Mouse (Mus musculus) gastrocnemius, postnatal 25 days (tissue): ENCODE data around the gene Gdf11. TPM values are rescaled to one million over a fixed set of nuclear protein-coding genes. Genes with fewer than 3 reads are reported as not detected.

Experiments used
- DNase-seq: peaks from one replicate; pipeline ENCODE4 v3.0.0; 2022
- total RNA-seq, 2 experiments: library from RNA; stranded (reverse); gene quantifications; 1 replicate in 1 of 2; 2 replicates in 1 of 2; pipeline ENCODE4 v1.2.3; 2021

Gene Gdf11
- total RNA-seq, 2 experiments from 2014 or later, result 3.9 to 4.1 TPM

DNA sequence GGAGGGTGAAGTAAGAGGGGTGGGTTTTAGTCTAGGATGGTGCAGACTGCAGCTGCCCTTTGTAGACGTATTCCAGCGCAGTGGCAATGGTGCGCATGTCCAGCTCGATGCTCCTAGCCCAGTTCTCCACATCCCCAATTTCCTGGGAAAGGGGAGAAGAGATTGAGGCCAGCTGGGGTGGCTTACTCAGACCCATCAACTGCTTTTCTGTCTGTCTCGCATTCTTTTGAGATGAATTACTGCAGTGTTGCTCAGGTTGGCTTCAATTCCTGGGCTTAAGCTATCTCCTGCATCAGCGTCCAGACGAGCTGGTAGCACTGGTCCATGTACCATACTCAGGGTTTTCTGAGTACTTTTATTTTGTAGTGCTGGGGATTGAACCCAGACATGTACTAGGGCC is 28.4 kb upstream of the Gdf11 start:
- DNase-seq, result no peak

DNA sequence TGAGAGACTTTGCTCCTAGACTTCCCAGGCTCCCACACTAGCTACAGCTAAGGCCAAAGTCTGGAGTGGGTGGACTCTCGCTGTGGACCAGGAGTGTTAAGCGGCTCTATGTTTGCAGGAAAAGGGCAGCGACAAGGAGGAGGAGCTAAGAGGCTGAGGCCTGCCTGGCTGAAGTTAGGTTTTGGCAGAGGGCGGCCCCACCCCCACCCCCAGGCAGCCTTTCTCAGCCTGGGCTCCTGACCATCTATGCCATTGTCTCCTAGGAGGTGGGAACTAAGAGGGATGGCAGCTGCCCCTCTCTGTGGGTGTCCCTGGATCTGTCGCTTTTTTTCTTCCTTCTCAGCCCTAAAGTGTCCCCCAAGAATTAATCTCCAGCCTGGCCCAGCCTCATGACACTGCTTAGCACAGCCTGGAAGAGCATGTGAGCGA is 27.7 kb upstream of the Gdf11 start:
- DNase-seq, result peak; percentile 60

DNA sequence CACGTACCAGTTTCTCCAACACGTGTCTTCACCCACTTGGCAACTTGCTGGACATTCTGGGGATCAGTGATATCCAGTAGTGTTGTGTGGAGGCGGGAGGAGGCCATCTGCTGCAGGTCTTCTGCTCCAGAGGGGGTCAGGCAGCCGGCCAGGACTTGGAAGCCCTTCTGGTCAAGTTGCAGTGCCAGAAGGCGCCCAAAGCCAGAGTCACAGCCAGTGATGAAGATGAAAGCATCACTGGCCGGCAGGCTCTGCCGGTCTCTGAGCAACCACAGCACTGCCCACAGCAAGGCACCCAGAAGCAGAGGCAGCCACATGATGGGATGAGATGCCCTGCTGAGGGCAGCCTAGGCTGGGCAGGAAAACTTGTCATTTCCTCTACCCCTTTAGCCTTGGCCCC is 26.7 kb upstream of the Gdf11 start:
- DNase-seq, result peak; percentile 80

DNA sequence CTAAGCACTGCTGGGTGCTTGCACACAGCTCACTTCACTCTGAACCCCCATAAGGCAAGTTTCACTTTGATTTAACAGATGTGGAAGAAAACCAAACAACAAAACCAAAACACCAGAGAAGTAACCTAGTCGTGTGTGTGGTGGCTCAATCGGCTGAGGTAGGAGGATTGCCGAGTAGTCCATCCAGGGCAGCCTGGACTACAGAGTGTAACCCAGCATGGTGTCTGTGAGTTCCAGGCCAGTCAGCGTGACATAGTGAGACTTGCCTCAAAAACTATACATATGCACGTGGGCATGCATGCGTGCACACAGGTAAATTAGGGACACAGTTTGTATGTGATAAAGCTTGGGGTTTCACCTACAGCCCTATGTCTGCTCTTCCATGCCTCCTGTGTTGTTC is 25.9 kb upstream of the Gdf11 start:
- no peak for DNase-seq

DNA sequence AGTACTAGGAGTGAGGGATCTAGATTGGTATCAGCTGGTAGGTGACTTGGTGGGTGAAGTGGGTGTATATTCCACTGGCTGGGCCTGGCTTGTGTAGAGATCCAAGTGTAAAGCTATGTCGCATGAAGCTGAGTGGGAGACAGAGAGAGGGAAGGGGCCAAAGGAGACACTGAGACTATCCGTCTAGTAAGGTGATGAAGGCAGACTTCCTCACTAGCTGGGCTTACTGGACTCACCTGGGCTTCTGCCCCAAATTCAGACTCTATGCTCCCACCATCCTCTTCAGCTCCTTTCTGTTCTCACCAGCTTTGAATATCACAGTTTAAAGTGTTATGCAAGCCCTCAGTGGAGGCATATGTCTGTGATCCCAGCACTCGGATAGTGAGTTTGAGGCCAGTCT is 25.1 kb upstream of the Gdf11 start:
- no peak for DNase-seq

DNA sequence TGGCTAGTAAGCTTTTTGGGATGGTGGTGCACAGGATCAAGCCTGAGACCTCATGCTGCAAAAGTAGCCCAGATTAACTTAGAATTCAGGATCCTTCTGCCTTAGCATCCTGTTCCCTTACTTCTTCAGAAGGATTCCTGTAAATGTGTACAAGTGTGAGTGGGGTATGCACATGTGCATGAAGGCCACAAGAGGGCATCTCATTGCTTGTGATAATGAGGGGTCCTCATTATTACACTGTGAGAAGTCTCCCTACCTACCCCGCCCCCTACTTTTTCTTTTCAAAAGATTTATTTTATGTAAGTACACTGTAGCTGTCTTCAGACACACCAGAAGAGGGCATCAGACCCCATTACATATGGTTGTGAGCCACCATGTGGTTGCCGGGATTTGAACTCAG is 24.0 kb upstream of the Gdf11 start:
- no peak for DNase-seq

DNA sequence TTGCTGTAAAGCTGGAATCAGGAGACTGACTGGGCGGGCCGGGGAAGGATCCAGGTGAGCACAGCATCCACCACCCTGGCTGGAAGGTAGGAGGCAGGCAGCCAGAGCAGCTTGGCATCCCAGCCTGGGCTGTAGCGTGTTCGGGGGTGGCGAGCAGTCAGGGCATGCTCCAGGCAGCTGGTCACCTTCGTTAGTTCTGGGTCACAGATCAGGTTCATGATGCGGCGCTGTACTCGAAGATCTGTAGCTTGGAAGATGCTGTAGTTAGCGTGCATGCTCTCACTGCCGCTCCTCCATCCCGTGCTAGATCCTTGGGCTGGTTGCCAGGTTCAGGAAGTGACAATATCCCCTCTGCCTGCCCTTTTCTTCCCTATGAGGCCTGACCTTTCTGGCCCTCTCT is 22.2 kb upstream of the Gdf11 start:
- DNase-seq, result no peak

DNA sequence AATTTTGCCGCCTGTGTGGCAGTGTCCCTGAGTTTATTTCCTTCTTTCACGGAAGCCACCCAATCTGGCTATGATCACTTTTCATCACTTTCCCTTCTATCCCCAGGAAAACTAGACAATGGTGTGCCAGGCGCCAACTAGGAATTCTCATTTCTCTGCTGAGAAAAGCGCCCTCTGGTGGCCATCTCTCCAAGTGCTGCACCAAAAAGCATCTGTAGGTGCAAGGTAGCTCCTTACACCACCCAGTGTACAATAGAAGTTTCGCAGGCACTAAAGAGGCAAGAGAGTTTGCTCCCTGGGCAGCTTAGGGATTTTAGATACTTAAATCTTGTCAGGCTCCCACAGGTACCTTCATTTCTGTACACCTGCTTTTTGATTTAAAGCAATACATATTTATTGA is 21.7 kb upstream of the Gdf11 start:
- DNase-seq, result peak; percentile 62

DNA sequence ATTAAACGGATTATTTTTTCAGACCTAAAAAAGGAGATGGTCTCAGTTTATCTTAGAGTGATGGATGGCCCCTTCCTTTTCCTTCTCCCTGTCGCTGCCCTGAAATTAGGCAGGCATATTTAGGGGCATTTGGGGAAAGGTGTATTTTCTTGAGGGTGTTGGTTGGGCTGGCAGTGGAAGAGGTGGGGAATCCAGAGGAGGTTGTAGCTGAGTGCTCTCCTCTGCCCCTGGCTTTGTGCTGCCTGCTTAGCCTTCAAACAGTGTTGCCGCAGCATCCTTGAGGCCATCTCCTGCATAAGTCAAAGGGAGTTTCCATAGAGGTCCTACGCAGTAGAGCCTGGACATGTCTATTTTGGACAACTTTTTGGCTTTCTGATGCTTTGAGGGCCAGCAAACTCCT is 21.3 kb upstream of the Gdf11 start:
- no peak for DNase-seq

DNA sequence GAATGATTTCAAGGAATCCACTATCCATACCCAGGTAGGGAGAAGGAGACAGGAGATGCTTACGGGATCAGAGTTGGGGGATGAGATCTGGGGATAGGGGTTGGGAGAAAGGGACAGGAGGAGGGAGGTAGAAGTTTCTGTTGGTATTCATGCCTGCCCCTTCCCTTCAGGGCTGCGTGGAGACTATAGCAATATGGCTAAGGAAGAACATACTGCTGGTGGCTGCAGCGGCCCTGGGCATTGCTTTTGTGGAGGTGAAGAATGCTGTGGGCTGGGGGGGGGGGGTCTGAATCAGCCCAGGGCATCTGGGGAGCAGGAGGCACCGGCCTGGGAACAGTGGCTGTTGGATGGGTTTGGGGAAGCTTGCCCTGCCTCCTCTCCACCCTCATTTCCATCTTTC is 20.8 kb upstream of the Gdf11 start:
- DNase-seq, result no peak

DNA sequence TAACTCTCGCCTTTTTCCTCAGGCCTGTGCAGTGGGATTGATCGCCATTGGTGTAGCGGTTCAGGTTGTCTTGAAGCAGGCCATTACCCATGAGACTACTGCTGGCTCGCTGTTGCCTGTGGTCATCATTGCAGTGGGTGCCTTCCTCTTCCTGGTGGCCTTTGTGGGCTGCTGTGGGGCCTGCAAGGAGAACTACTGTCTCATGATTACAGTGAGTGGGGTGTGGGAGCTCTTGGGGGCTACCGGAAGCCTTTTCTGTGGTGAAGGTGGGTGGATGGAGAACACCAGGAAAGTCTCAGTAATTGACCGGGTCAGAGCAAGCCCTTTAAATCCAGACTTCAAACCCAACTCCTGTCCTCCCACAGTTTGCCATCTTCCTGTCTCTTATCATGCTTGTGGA is 19.9 kb upstream of the Gdf11 start:
- DNase-seq, result no peak

DNA sequence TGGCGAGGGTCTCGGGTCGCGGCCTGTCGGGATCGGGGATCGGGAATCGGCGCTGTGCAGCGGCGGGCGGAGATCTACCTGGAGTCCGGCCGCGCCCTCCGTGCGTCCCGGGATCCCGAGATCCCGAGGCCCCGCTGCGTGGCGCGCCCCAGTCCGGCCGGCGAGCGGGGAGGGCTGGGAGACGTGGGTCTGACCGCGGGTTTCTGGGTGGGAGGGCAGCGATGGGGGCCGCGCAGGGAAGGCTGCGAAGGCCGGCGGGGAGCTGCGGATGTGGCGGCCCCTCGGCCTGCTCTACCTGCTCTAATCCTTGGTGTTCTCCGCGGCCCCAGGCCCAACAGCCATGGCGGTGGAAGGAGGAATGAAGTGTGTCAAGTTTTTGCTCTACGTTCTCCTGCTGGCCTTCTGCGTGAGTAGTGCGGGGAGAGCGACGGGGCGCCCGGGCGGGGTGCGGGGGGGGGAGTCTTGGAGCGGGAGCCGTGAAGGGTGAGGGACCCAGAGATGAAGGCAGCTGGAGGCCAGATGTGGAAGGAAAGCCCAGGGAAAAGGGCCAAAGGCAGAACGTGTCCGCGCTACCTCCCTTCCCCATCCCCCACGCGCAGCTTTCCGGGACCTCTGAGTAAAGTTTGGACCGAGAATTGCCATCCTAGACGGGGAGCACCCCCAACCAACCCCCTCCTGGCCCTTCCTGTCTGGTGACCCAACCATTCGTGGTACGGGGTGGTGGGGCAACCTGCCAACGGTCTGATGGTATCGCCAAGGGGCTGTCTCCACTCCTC is 18.7 kb upstream of the Gdf11 start:
- peak; percentile 52 for DNase-seq

DNA sequence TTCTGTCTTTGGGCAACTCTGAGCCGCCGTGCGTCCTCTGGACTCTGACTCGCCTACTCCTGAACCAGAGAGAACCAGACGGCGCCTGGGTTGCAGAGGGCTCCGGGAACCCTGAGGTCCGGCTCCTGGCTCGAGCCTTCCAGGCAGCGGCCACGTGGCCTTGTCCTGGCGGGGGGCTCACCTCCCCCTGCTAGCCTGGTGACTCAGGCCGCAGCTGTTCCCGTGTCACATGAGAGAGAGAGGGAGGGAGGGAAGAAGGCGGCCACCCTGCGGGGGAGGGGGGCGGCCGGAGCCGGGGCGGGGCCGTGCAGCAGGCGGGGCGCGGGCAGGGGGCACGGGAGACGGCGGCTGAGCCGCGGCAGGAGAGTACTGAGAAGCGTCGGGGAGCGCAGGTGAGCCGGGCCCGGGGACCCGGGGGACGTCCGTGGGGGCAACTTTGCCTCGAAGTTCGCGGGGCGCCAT is 18.1 kb upstream of the Gdf11 start:
- peak; percentile 93 for DNase-seq

DNA sequence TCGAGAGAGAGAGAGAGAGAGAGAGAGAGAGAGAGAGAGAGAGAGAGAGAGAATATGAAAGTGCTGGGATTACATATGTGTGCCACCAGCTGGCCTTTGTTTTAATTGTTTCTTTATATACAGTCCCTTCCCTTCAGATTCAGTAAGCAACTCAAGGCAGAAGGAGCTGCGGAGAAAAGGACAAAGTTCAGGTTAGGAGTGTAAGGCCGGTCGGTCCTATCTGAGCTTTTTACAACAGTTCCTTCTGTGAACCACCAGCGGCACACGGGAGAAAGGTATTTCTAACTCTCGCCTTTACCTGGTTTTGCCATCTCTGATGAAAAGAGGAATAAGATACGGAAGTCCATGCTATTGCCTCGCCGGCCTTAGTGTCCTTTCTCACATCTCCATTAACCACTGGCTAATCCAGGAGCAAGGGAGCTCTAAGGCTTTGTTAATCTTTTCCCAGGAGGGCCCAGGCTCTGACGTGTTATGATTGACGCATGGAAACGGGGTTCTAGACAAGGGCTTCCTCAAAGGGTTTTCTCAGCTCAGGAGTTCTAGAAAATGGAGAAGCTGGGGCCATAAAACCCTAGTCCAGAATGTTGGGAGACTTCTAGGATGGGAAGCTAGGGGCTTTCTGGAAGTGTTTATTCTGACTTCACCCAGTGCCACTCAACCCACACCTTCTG is 17.4 kb upstream of the Gdf11 start:
- no peak for DNase-seq

DNA sequence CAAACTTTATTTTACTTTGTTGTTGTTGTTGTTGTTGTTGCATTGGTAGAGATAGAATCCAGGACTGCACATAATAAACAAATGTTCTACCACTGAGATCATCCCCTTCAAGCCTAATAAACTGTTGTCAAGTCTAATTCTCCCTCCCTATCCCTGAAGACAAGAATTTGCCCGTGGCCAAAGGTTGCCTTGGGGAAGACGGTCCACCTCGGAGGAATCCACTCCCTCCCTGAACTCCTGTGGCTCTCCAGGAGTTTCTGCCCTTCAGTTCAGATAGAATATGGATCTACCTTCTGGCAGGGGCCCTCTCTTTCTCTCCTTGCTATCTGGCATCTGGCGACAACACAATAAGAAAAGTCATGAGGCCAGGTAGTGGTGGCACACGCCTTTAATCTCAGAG is 13.3 kb upstream of the Gdf11 start:
- no peak for DNase-seq

DNA sequence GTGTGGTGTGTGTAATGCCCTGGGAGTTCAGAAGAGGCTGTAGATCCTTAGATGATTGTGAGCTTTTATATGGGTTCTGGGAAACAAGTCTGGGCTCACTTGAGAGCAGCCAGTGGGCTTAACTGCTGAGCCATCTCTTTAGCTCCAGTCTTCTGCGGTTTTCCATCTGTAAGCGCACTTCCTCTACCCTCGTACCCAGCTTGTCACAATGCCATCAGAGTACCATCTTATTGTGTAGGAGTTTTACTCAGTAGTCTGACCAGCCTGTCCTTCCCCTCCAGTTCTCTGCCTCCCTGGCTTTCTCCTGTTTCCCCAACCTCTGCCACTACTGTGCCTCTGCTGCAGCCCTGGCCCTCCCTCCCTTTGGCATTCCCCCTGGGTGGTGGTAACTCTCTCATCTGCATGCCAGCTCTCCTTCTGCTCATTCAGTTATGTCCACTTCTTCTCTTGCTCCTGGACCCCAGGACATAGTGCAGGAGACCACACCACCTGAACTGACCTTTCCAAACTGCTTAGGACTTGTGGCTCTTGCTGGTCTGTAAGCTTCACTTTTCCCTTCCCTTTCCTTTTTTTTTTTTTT is 11.0 kb upstream of the Gdf11 start:
- DNase-seq, result no peak

DNA sequence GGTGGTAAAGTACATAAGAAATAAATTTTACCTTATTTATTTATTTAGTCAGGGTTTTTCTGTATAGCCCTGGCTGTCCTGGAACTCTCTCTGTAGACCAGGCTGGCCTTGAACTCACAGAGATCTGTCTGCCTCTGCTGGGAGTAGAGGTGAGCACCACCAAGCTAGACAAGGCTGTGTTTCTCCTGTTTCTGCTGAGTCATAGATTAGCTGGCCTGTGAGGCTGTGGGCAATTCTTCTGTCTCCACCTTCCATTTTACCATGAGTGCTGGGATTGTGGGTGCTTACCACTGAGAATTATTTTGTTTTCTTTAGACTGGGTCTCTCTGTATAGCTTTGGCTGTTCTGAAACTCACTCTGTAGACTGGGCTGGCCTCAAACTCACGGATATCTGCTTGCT is 9.9 kb upstream of the Gdf11 start:
- DNase-seq, result no peak

DNA sequence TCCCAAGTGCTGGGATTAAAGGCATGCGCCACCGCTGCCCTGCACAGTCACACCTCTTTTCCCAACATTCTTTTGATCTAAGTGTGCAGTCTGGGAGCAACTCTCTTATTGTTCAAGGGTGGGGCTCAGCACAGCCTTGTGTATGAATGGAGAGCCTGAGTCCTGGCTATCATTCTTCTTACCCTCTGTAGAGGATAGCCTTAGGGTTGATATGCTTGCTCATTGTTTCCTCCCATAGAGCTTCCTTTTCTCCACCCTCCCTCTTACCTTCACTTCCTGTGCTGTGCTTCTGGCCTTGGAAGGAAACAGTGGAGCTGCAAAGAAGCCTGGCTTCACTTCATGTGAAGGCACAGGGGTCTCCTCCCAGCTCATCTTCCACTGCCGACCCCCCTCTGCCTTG is 9.2 kb upstream of the Gdf11 start, which contains the start of gene Cd63:
Cd63 (plus strand) TSS at position 292 of the 400 bp plus-strand sequence.
- no peak for DNase-seq

DNA sequence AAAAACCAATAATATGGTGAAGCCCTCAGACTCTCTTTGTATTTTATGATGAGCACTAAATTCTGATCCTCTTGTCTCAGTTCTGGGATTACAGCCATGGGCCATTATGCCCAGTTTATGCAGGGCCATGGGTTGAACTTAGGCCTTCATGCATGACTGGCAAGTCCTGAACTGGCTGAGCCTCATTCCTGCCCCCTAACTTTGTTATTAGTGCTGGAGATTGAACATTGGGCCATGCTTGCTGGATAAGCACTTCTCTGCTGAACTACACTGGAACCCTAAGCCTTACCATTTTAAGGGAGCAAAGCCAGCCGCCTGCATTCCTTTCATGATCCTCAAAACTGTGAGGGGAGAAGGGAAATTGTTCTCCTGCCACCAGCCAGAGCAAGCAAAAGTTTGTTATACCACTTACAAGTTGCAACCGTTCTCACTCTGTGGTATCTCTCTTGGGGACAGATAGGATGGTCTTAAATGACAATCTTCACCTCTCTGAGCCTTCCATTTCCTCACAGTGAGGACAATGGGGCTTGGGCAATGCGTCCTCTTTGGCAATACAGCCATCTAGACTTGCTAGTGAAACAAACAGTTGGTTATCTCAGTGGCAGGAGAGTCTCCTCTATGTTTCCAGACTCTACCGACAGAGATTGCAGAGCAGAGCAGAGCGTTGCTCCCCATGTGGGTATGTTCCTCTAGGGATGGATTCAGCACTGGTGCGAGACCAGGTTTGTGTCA is 8.4 kb upstream of the Gdf11 start:
- no peak for DNase-seq

DNA sequence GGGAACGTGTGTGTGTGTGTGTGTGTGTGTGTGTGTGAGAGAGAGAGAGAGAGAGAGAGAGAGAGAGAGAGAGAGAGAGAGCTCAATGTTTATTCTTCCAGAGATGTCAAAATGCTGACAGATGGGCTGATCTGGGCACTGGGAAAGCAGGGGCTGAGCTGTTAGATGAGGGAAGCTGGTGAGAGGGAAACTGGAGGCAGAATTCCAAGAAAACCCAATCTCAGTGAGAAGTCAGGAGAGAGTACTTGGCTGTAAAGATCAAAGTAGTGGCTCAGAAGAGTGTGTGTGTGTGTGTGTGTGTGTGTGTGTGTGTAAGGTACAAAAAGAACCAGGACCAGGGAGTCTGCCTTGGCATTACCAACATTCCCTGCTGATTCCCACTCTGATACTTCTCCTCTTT is 6.0 kb upstream of the Gdf11 start:
- no peak for DNase-seq

DNA sequence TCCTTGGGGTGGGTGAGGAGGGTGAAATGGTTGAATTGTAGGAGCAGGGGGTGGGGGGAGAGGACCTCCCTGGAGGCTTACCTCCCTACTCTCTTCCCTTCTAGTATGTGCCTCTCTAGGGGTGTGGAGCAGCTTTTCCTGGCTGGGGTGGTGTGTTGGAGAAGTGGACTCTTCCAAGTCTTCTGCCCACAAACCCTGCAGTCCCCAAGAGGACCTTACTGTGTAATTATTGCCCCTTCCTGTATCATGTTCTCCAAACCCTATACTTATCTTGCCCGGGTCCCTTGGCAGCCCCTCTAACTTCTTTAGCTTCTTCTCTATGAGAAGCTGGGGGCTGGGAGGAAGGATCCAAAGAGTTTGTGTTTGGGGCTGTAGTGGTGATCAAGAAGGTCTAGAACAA is 5.3 kb upstream of the Gdf11 start:
- no peak for DNase-seq

DNA sequence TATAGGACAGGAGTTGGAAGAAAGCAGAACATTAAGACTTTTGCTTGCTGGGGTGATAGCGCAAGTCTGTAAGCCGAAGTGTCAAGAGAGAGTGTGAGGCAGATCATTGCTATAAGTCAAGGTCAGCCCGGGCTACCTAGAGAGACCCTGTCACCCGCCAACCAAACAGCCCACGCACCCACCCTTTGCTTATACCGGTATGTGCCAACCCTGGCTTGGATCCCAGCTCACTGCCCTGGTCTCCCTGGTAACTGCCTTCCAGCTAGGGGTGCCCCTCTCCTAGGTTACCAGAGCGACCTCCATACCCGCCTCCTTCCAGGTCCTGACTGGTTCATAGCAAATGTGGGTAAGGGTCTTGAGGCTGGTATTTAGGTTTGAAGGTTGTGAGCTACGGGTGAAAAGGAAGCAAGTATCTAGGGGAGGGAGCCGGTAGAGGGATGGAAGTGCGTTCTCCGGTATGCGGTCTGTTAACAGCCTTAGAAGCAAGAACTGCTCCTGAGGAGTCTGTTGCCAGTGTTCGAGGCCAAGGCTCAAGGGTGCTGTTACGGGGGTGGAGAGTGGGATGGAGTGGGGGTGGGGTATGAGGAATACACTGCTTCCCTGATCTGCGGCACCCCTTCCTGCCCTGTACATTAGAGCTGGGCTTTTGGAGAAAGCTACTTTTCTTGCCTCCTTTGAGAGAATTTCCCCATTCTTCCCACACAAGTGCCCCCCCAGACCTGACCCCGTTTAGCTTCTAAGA is 4.6 kb upstream of the Gdf11 start:
- DNase-seq, result no peak
